Mouse (Mus musculus): ENCODE results near the gene Gm49394.

Gene Gm49394
- long read RNA-seq, experiment 1, result 0 reads
- long read RNA-seq, experiment 2, result 0 reads

DNA sequence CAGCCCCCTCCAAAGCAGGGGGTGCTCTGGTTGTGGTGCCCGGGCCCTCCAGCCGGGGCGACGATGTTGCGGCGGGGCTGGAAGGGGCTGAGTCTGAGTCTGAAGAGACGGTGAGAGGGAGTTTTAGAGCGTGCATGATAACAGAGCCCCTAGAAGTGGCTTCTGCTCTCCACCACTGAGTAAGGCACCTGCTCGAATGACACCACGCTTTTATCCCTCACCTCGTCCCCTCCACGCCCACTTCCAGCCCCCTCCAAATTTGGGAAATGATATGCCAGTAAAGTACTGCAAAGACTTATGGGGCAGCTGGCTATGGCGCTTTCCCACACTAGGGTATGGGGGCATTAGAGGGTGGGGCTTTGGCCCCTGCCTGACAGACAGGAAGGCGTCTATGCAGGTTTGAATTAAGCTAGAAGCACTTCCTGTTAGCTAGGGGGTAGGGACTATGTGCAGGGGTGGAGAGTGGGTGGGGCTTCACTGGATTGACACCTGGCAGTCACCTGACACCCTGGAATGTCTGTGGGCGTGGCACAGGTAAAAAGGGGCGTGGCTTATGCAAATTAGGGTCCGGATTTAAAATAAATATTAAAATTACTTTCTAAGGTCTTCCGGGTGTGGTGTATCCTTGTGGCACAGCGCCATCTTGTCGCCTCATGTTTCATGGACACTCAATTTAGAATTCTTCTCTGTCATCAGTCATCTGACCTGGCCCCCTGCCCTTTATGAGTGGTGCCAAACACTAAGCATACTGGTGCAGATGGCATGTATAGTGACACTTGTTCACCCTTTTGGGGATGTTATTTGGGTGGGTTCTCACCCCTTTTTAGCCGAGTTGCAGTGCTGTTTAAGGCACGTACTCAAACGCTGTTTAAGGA, at the start of gene Gm49394:
TSS of gene Gm49394 (minus strand) at position 192 of the 875 bp plus-strand sequence.
- intact Hi-C loops (cut with DNase I), result loop anchor here (5.0 kb wide), 2 partner anchors 133 to 193 kb away; no protein-coding TSS in a partner anchor

DNA sequence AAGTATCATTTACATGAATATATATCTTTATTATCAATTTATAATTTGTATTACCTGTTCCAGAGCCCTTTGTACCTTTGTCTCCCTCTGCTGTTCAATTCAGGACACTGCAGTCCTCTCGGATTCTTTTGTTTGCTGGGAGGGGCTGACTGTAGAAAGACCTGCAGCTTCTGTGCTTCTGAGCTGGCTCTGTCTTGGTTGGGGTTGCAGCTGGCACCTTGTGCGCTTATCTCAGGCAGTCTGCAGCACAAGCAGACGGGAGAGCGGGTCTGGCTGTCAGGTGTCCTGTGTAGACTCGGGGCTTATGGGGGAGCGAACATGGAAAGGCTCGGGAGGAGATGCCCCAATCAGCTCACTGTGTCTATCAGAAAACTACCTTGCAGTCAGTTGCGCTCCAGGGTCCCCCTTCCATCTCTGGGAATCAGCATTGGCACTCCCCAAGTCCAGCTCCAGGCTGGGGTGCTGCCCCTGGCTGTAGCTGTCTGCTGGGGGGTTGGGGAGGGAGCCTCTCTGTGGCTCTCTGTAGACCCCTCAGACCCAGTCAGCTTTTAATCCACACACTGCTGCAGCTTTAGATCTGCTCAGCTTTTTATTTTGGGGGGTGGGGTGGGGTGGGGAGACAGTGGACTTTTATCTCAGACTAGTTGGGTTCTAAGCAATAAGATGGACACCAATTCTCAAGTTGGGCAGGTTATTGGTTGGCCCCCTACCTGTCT, 45.2 kb upstream of the Gm49394 start:
- intact Hi-C loops (cut with DNase I), result no loop called here

DNA sequence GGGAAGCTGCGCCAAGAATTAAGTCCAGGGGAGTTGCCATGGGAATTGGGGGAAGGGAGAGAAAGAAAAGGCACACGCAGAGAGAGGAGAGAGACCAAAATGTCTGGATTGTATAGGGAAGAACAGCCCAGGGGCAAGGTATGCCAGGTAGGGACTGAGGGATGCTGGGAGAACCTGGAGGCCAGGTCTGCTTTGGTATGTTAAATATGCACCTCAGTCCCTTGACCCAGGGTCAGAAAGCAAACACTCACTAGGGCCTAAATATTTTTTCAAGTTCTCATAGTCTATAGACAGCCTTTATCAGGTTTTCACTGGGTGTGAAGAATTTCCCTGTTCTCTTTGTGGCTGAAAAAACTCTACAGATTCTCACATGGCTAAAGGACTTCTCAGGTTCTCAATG, 37.1 kb upstream of the Gm49394 start:
- intact Hi-C loops (cut with DNase I), result no loop called here

DNA sequence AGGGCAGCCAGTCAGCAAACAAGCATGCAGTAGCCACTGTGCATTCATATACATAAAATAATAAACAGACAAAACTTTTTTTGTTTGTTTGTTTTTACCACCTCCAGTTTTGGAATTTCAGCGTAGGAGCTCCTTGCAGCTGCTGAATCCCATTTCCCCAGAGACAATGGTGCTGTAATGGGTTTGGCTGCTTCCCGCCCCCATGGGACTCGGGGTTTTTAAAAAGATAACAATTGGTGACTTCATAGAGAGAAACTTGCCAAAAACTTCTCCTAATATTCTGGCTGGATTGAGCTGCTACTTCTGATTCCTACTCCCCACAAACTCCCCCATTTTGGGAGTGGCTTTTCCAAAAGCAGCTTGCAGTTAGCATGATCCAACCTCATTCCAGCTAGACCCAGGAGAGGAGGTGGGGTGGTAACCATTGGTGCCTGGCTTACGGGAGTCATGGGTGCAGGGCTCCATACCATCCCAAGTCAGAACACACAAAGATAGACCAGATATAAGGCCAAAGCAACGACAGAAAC, 29.7 kb upstream of the Gm49394 start:
- intact Hi-C loops (cut with DNase I), result no loop called here

DNA sequence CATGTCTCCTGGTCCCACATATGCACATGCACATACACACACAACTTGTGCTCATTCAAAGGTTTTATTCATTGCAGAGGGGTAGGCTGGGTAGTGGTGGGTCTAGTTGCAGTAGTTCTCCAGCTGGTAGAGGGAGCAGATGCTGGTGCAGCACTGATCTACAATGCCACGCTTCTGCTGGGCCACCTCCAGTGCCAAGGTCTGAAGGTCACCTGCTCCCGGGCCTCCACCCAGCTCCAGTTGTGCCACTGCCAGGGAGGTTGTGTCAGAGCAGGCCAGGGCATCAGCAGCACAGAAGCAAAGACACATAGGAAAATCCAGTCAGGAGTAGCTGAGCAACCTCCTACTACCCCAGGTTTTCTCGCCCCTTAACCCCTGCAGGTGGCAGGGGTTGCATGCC, 8.9 kb upstream of the Gm49394 start:
- intact Hi-C loops (cut with DNase I), result loop anchor here (5.0 kb wide), 1 partner anchor 361 kb away; no protein-coding TSS in a partner anchor

DNA sequence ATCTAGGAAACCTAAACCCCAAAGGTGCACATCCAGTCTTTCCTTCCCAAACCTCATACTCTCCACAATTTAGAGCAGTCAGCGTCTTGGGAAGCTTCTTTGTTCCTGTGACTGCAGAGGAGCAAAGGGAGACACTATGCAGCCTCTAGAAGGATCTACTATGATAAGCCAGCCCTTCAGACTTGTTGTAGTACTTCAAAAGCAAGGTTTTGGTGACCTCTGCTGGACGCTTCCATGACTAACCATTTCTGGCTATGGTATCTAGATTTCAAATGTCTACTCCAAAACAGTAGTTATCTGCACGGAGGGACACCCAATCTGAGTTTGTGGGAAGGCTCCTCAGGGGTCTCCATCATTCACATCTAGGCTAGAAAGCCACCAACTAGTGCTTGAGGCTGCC, 5.9 kb upstream of the Gm49394 start:
- intact Hi-C loops (cut with DNase I), result loop anchor here (5.0 kb wide), 1 partner anchor 358 kb away; no protein-coding TSS in a partner anchor

DNA sequence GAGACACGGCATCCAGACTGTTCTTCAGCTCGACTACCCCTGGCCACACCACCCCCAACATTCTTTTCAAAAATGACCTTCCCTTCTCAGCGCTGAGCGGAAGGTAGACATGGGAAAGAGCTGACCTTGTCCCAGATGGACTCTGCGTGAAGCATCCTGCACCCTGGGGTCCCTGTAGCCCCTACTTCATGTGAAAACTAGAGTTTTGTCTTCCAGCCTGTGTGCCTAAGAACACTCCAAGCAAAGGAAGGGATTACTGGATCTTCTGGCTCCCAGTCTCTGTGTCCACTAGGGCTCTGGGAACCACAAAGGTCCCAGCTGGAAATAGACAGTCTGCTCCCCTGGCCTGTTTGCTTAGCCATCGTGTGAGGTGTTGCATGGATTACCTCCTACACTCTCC, 5.4 kb upstream of the Gm49394 start:
- intact Hi-C loops (cut with DNase I), result loop anchor here (5.0 kb wide), 1 partner anchor 358 kb away; no protein-coding TSS in a partner anchor

DNA sequence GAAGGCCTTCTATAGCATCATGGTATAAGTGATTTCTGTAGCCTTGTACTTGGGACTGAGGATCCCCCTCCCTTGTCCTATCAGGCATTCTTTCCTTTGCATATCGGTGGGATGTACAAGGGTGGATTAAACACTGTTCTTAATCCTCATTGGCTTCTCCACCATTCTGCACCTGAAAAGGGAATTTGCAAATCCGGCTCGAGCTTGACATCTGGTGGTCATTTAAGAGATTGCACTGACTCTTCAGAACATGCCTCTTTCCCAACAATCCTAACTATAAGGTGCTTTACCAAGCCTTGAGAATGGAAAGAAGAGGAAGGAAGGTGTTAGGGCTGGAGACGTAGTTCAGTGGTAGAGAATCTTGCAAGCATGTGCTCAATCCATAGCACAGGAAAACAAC, 2.4 kb upstream of the Gm49394 start:
- intact Hi-C loops (cut with DNase I), result loop anchor here (1.0 to 5.0 kb wide), 3 partner anchors 62 to 195 kb away; no protein-coding TSS in a partner anchor

DNA sequence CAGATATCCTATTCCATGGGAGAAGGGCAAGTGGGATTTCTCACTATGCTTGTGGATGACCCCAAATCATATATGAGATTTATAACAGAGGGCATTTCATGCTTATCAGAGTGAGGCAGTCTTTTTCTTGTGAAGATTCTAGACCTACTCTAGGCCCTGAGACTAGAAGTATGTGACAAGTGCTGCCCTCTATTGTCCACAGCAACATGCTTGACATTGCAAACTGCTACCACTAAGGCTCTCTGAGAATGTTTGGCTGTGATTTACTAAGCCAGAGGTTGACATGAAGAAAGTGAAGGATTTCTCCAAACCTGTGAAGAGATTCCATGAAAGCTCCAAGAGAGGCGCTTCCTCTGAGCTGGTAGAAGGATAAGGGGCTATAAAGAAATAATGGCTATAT, 1.3 kb upstream of the Gm49394 start:
- intact Hi-C loops (cut with DNase I), result loop anchor here (5.0 kb wide), 2 partner anchors 134 to 194 kb away; no protein-coding TSS in a partner anchor

DNA sequence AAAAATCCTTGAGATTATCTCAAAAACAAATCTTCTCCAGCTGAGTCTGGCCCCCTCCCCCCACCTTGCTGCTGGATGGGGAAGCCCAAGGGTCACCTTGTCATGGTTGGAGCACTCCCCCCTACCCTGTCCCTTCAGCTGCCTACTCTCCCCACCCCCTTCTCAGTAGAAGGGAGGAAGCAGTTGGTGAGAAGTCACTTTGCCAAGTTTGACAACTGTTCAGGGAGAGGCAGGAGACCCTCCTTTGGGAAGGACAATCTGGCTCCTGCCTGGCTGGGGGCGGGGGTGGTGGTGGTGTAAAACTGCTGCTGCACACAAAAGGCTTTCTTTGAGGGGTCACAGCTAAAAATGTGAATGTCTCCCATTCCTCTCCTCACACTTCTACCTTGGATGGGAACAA, 1.4 kb downstream of the Gm49394 start:
- intact Hi-C loops (cut with DNase I), result no loop called here

DNA sequence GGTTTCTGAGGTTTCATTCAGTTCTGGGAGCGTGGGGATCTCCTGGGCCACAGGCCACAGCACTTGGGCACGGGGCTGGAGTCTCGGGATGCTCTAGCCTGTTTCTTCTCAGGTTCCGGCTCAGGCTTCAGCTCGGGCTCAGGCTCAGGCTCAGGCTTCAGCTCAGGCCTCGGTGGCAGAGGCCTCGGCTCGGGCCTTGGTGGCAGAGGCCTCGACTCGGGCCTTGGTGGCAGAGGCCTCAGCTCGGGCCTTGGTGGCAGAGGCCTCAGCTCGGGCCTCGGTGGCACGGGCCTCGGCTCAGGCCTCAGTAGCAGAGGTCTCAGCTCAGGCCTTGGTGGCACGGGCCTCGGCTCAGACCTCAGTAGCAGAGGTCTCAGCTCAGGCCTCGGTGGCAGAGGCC, 2.2 kb downstream of the Gm49394 start:
- intact Hi-C loops (cut with DNase I), result no loop called here

DNA sequence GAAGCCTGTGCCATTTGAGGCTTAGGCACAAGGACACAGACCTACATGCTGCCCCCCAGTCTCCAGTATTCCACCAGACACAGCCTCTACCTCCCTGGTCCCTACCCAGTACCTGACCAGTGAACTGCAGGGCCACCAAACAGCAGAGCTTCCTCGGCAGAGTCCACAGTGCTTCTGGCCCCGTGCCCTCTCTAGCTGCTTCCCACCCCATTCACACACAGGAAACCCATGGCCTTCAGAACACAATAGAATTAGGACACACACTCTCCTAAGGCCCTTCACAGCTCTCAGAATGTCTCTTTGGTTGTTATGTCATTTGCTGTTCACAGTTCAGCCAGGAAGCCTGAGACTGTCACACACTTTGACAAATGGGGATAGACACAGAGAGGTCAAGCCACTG, 3.1 kb downstream of the Gm49394 start, which contains the start of gene Igf2:
TSS of gene Igf2 (minus strand) at position 158 of the 400 bp plus-strand sequence.
- intact Hi-C loops (cut with DNase I), result no loop called here

DNA sequence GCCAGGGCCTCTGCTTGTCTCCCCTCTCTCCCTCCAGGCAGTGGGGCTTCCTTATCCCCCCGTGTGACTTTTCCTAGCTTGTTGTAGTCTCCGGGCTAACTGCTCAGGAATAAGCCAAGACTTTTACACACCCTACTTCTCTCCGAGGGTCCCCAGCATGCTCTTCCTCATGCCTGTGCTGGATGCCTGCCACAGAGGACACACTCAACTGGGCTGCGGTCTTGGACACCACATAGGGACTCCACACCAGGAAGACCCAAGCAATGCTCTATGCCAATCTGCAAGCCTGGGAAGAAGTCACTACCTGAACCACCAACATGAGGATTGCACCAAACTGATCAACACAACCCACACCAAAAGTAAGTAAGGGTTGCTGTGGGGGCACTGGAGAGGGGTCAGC, 3.6 kb downstream of the Gm49394 start:
- intact Hi-C loops (cut with DNase I), result no loop called here

DNA sequence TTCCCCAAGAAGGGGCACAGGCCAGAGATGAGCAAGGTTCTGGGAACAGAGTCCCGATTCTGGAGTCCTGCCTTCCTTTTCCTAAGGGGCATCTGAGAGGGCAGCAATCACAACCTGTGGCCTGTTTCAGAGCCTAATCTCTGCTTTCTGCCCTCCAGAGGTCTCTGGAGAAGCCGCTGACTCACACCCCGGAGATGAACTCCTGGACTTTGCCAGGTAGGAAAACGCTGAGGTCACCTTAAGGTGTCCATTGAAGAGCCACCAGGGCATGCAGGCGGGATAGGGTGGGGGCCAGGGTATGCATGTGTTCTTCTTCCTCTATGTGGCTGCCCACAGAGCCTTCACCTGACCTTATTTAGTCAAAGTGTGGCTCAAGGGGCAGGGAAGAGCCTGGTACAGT, 4.4 kb downstream of the Gm49394 start:
- intact Hi-C loops (cut with DNase I), result no loop called here

DNA sequence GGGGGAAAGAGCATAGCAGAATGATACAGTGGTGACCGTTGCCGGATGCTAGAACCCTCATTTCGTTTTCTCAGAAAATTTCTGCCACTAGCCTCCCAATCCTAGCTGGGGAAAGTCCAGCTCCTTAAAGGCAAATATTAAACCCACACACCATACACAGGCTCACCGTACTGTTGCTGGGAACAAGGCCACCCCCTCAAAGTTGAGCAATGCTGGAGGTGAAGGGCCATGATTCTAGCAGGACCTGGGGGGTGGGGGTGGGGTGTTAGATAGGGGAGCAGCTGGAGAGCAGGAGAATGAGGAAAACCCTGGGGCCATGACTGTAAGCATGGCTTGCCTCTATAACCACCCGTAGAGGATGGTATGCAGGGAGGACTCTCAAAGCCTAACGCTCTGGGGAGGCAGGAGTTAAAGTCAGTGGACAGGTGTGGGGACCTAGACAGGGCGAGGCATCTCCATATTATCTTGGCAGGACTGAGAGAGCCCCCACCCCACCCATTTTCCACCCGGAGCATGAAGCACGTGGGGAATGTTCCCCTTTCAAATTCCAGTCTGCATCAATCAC, 5.2 kb downstream of the Gm49394 start:
- intact Hi-C loops (cut with DNase I), result no loop called here

DNA sequence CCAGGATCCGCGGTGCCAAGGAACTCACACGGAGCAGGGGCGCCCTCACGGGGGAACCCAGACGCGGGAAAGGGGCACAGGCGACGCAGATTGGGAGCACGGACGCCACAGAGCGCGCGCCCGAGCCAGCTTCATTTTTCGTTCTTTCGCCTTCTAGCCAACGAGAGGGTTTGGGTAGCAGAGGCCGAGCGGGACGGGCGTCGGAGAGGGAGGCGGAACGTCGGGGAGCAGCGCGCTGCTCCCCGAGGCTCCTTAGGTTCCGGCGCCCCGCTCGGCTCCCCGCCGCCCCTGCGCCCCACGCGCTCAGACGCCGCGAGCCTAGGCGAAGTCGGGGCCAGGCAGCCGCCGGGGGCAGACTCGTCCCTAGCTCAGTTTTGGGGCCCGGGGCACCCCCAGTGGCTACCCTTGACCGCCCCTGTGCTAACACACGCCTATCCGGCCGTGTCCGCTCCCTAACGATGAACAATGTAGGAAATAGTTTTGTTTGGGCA, 5.8 kb downstream of the Gm49394 start:
- intact Hi-C loops (cut with DNase I), result no loop called here

DNA sequence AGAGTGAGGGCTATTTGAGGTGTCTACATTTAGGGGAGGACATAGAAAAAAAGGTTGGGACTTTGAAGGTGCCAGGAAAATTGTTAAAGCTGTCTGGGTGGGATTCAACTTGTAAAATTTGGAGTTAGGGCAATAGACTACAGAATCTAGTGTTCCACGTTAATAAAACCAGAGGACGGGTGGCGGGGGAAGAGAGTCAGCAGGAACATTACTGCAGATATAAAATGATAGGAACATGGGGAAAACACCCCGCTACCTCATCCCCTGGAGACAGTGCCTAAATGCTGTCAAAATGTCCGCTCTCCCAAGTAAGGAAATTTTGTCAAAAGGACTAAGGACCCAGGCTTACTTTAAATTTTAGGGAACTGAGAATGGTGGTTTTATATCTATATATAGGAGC, 6.6 kb downstream of the Gm49394 start:
- intact Hi-C loops (cut with DNase I), result no loop called here

DNA sequence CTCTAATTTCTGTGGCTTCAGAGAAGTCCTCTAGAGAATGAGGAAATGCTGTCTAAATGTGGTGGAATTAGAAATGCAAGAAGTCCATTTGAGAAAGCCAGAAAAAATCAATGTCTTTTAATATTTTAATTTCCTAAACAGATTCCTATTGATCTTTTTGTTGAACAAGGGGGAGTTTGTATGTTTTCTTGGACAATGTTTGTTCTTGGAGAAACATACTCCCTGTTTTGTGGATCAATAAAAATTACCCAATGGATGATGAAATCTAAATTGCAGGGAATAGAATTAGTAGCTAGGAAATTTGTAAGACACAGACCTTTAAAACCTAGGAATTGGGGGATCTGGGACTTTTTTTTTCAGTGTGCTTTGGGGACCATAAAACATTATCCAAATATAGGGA, 7.9 kb downstream of the Gm49394 start:
- intact Hi-C loops (cut with DNase I), result no loop called here

DNA sequence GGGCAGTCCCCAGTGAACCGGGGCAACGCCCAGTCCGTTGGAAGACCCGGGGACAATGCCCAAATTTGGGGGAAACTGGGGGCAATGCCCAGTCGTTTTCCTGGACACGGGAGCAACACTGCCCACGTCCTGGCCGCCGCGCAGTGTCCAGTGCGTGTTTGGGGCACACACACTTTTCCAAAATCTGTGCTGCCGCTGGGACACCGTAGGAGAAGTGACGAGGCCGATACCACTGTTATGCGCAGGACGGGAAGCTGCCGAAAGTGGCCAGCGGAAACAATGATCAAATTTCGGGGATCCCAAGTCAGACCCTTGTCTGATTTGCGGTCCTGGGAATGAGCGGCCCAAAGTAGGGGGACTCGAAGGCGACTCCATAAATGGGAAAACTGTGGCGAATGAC, 8.7 kb downstream of the Gm49394 start:
- intact Hi-C loops (cut with DNase I), result no loop called here

DNA sequence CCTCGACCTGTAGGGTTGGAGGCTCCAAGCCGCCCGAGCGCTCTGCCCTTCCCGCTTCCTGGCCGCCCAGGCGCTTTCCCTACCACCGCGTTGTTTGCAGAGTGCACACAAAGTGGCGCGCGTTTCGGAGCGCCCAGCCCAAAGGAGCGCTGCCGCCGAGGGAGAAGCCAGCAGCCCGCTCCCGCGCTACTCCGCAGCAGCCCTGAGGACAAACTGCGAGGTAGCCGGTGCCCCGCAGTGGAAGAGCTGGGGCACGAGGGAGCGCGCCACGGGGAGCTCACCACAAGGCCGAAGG, 9.1 kb downstream of the Gm49394 start:
- intact Hi-C loops (cut with DNase I), result no loop called here

Measured in adrenal gland (tissue).